Mouse (Mus musculus): ENCODE measurements around the gene Manba. TPM values are rescaled to one million over a fixed set of nuclear protein-coding genes. Genes with fewer than 3 reads are reported as not detected.

The Manba gene
- total RNA-seq, 1 experiment from 2014 or later: 16.0 TPM

GRCm38 (mm10) chr3:135582246-135582645 is 96.8 kb downstream of the Manba start:
- DNase-seq: no peak

- no peak for DNase-seq
Observed at GRCm38 (mm10) chr3:135585482-135585881, 100.1 kb downstream of the Manba start.

GRCm38 (mm10) chr3:135586060-135586459 is 100.6 kb downstream of the Manba start:
- no peak for DNase-seq

GRCm38 (mm10) chr3:135586471-135586880 is 101.1 kb downstream of the Manba start:
- DNase-seq: no peak

GRCm38 (mm10) chr3:135590471-135590870 is 105.1 kb downstream of the Manba start:
- no peak for DNase-seq

GRCm38 (mm10) chr3:135591376-135591775 is 106.0 kb downstream of the Manba start:
- DNase-seq: no peak

- no peak for DNase-seq
Observed at GRCm38 (mm10) chr3:135592011-135592410, 106.6 kb downstream of the Manba start.

GRCm38 (mm10) chr3:135594238-135594917 is 109.0 kb downstream of the Manba start:
- DNase-seq: no peak

- no peak for DNase-seq
Observed at GRCm38 (mm10) chr3:135597014-135597413, 111.6 kb downstream of the Manba start.

- DNase-seq: no peak
Observed at GRCm38 (mm10) chr3:135598355-135598754, 112.9 kb downstream of the Manba start.

GRCm38 (mm10) chr3:135602731-135603130 is 117.3 kb downstream of the Manba start:
- DNase-seq: no peak

- no peak for DNase-seq
Observed at GRCm38 (mm10) chr3:135604626-135605417, 119.4 kb downstream of the Manba start.

GRCm38 (mm10) chr3:135605474-135605873 is 120.1 kb downstream of the Manba start:
- DNase-seq: no peak

- no peak for DNase-seq
Observed at GRCm38 (mm10) chr3:135606592-135606991, 121.2 kb downstream of the Manba start.

GRCm38 (mm10) chr3:135607021-135607420 is 121.6 kb downstream of the Manba start:
- DNase-seq: no peak

GRCm38 (mm10) chr3:135607660-135608473 is 122.5 kb downstream of the Manba start:
- DNase-seq: no peak

GRCm38 (mm10) chr3:135610221-135610620 is 124.8 kb downstream of the Manba start:
- no peak for DNase-seq

GRCm38 (mm10) chr3:135614376-135614775 is 129.0 kb downstream of the Manba start:
- DNase-seq: no peak

GRCm38 (mm10) chr3:135616730-135617129 is 131.3 kb downstream of the Manba start:
- DNase-seq: no peak

Measured in adrenal gland, postnatal 25 days (tissue).